Mouse (Mus musculus) mouse embryonic stem cell (cell line): Measurements from ENCODE around the gene Lmo2.

Experiments
- in situ Hi-C, 2 experiments: fragments of 300-500 bp; cut with MboI; formaldehyde crosslinking; loops; 1 replicate in 1 of 2; 3 replicates in 1 of 2; pipeline ENCODE4 v1.14.3; 2019 to 2020; ENCODE audit warnings: low sequenced_read_pairs in 2 of 2, low pct_unique_long_range_greater_than_20kb in 1 of 2, mixed read lengths in 1 of 2; ENCODE audit not compliant: unreplicated experiment in 1 of 2

The Lmo2 gene

DNA sequence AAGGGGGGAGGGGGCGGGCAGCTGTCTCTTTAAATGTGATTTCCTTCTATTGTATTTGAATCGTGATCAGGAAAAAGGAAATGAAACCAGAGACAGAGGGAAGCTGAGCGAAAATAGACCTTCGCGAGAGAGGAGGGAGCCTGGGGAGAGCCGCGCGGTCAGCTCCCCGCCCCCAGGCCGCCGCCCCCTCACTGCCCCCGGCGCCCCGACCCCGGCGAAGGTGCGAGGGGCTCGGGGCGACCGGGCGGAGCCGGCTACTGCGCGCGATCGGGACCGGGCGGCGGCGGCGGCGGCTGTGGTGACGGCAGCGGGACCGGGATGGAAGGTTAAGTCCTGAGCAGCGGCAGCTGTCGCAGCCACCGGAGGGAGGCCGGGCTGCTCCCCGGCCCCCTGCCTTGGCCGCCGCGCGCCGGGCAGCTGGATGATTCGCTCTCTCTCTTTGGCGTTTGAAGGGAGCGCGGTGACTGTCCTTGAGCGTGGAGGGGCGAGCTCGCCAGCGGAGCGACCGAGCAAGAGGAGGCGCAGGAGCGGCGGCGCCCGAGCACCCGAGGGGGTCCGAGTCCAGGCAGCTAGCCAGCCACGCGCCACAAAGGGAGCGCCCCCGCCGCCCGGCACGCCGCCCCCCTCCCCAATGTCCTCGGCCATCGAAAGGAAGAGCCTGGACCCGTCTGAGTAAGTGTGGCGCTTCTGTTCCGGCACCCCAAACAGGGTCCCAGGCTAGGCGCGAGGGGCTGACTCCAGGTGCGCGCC, 12.4 kb downstream of the Lmo2 start:
- in situ Hi-C loops, result no loop called here

- in situ Hi-C loops, result no loop called here
These were observed 13.2 kb downstream of the Lmo2 start for GRCm38 (mm10) chr2:103970791-103971649.

- in situ Hi-C loops, result no loop called here
These were observed 14.1 kb downstream of the Lmo2 start for GRCm38 (mm10) chr2:103971838-103972237.

DNA sequence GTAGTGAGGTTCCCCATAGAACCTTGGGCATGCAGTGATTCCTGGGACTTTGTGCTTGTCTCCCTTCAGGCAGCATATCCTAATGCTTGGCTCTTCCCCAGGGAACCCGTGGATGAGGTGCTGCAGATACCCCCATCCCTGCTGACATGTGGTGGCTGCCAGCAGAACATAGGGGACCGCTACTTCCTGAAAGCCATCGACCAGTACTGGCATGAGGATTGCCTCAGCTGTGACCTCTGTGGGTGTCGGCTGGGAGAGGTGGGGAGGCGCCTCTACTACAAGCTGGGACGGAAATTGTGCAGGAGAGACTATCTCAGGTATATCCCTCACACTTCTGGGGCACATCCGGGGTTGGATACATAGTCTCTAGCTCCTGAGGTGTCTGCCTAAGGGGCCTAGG, 18.1 kb downstream of the Lmo2 start:
- in situ Hi-C loops, result loop anchor here in 1 of 2 experiments (25.0 kb wide), 2 partner anchors 264 to 414 kb away; partner anchors contain the start of gene Abtb2

DNA sequence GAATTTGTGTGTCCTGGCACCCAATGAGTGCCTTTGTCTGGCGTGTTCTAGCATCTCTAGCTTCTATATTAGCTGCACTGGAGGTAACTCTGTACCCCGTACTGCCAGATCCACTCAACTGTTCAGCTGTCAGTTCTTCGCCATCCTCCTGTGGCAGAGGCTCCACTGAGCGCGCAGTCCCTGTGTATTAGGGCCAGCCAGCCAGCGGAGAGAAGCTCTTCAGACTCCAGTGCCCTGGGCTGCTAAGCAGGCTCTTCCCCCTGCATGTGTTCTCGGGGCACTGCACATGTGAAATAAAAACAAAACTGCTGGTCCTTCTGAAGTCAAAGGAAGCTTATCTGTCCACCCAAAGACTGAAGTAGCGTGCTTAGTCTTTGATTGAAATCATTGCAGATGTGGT, 19.4 kb downstream of the Lmo2 start:
- in situ Hi-C loops, result loop anchor here in 1 of 2 experiments (25.0 kb wide), 2 partner anchors 265 to 415 kb away; partner anchors contain the start of gene Abtb2

DNA sequence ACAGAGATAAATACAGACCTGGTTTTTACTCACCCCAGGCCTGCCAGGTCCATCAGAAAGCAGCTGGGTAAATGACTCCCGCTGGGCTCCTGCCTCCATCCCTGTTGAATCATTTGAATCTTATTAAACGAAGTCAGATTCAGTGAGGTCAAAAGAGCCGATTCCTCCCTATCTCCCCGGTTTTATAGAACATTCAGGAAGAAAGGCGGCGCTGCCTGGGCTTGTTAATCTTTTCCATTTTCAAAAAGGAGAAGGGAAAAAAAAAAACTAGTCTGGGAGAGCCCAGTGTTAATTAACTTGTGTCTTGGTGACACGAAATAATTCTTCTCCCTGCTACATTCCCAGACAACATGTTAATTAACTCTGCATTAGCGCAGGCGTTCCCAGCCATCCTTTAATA, 19.9 kb downstream of the Lmo2 start:
- in situ Hi-C loops, result loop anchor here in 1 of 2 experiments (25.0 kb wide), 2 partner anchors 265 to 415 kb away; partner anchors contain the start of gene Abtb2

DNA sequence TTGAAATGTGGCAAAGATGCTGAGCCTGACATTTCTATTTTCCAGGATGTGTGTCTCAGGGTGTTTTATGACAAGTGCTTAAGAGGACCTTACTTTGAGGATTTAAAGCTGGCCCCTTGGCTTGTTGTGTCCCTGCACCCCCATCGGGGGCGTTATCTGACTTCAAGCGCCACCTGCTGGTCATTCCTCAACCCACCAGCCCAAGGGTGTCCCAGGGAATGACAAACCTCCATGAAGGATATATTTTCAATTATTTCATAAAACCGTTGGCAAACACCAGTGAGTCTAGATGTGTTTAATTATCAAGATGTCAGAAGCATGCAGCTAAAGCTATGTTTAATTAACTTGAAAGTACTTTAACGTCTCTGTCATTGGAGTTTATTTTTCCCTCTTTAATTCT, 24.5 kb downstream of the Lmo2 start:
- in situ Hi-C loops, result loop anchor here (5.0 to 25.0 kb wide), 3 partner anchors 110 to 420 kb away; partner anchors contain the start of gene Abtb2 (in 1 of the 2)

GRCm38 (mm10) chr2:103983146-103983545, 25.4 kb downstream of the Lmo2 start:
- in situ Hi-C loops, result loop anchor here (5.0 to 25.0 kb wide), 3 partner anchors 111 to 421 kb away; partner anchors contain the start of gene Abtb2 (in 1 of the 2)

- in situ Hi-C loops, result loop anchor here in 1 of 2 experiments (25.0 kb wide), 2 partner anchors 275 to 425 kb away; partner anchors contain the start of gene Abtb2
These were observed 29.8 kb downstream of the Lmo2 start for GRCm38 (mm10) chr2:103987595-103987994.

DNA sequence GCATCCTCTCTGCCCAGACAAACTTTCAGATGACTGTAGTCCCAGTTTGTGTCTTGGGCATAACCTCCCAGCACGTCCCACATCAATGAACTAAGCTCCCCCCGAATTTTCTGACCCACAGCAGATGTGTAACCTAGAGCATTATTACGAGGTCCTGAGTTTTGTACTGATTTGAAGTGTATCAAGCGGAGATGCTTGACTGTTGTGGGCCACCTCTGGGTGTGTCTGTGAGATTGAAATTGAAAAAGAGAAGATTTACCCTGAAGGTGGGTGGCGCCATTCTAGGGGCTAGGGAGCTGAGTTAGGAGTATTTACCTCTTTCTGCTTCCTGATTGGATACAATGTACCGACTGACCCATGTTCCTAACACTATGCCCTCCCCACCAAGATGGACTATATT, 31.9 kb downstream of the Lmo2 start:
- in situ Hi-C loops, result loop anchor here in 1 of 2 experiments (25.0 kb wide), 2 partner anchors 277 to 427 kb away; partner anchors contain the start of gene Abtb2

GRCm38 (mm10) chr2:103991303-103991702, 33.5 kb downstream of the Lmo2 start:
- in situ Hi-C loops, result loop anchor here in 1 of 2 experiments (25.0 kb wide), 2 partner anchors 279 to 429 kb away; partner anchors contain the start of gene Abtb2

- in situ Hi-C loops, result loop anchor here in 1 of 2 experiments (25.0 kb wide), 2 partner anchors 280 to 430 kb away; partner anchors contain the start of gene Abtb2
These were observed 34.4 kb downstream of the Lmo2 start for GRCm38 (mm10) chr2:103992162-103992561.

- in situ Hi-C loops, result loop anchor here in 1 of 2 experiments (25.0 kb wide), 2 partner anchors 280 to 430 kb away; partner anchors contain the start of gene Abtb2
These were observed 35.0 kb downstream of the Lmo2 start for GRCm38 (mm10) chr2:103992618-103993332.

GRCm38 (mm10) chr2:104001076-104001475, 43.3 kb downstream of the Lmo2 start:
- in situ Hi-C loops, result no loop called here

DNA sequence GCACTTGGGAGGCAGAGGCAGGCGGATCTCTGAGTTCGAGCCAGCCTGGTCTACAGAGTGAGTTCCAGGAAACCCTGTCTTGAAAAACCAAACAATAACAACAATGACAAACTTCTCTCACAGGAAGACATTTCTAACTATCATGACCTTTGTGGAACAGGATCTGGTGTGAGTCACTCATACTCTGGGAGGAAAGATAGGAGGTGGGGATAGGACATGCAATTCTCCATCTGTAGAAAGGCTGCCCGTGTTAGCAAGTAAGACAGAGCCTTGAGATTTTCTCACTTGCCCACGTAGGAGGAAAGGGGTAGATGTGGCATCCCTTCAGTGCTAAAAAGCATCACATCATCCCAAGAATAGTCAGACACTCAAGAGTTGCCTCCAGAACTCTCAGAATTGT, 44.1 kb downstream of the Lmo2 start:
- in situ Hi-C loops, result no loop called here

DNA sequence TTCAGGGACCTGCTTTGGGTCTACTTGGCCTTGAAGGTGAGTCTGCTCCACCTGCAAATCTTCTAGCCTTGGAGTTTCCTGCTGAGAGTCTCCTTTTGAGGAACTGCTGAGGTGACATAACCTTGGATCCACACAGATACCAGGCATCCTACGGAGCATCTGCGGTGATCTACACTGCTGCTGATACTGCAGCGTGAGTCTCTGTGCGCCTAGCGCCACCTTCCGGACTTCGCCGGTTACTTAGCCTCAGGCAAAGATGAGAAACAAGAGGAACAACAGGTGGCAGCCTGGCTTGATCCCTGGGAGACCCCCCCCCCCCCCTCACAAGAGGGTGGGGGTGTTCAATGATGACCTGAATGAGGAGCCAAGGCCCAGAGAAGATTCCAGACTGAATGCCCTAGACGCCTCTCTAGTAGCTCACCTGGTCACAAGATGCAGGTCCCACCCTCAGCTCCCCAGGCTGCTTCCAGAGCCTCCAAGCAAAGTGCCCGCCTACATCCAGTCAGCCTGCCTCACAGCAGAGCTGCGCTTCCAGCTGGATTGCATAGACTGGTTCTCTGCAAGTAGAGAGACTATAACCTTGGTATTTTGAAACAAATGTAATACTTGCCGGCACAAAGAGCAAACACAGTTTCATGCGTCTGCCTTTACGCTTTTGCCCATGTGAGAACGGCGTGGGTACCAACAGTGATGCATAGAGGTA, 45.1 kb downstream of the Lmo2 start:
- in situ Hi-C loops, result no loop called here

DNA sequence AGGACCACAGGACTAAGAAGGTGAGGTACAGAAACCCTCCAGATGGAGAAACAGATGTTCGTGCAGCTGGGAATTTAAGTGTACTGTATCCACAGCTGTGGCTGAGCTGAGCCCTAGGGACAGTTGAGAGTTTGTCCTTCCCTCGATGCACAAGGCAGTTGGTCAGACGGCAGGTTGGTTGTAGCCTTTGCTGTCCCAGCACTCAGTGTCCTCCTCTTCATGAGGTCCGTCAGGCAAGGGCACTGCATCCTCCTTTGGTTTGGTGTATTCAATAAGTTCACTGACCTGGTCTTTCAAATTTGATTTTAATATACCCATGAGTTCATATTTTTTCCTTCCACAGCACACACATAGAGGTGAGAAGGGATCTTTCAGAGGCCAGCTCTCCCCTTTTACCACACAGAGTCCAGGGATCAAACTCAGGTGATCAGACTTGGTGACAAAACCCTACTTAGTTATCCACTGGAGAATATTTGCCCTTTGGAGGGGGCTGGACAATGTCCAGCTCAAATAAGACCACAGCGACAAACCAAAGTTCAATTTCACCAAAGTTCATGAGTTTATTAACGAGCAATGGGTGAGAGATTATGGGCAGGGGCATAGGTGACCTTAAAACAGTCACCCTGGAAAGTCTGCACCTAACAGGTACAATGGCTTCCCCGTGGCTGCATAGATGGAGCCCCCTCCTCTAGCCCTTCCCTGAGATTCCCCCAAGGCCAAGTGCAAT, 50.2 kb downstream of the Lmo2 start:
- in situ Hi-C loops, result no loop called here
